Mouse (Mus musculus) CH12.LX (cell line): ENCODE measurements around the gene Gm38100. TPM values are rescaled to one million over a fixed set of nuclear protein-coding genes. Genes with fewer than 3 reads are reported as not detected.

ENCODE experiments used
- DNase-seq: peaks from one replicate; pipeline ENCODE4 v3.0.0-alpha.2; 2013; ENCODE audit errors: extremely low read depth
- H3K27ac ChIP-seq: 2 replicates; pipeline ENCODE4 v1.5.1; 2012; ENCODE audit warnings: low read depth, mild to moderate bottlenecking, control low read depth, moderate library complexity; ENCODE audit not compliant: insufficient read depth
- H3K27me3 ChIP-seq: replicated peaks from 2 replicates; pipeline ENCODE3; 2012; ENCODE audit warnings: inconsistent platforms
- H3K36me3 ChIP-seq, 2 experiments: replicated peaks in 1 of 2; 2 replicates each; pipeline versions ENCODE3 to v1.6.1; 2012; ENCODE audit warnings: inconsistent platforms in 1 of 2, low read length in 1 of 2, mild to moderate bottlenecking in 1 of 2, mixed read lengths in 1 of 2, moderate library complexity in 1 of 2; ENCODE audit not compliant: control insufficient read depth in 1 of 2, insufficient read depth in 1 of 2
- H3K4me1 ChIP-seq, 2 experiments: 2 replicates each; pipeline ENCODE4 v1.6.1; 2012; ENCODE audit warnings: inconsistent platforms in 1 of 2, moderate library complexity in 1 of 2; ENCODE audit not compliant: insufficient read depth in 2 of 2, control insufficient read depth in 1 of 2
- H3K4me2 ChIP-seq: 2 replicates; pipeline ENCODE4 v1.6.1; 2012; ENCODE audit warnings: low read depth, mild to moderate bottlenecking, control low read depth; ENCODE audit not compliant: poor library complexity, insufficient read depth, severe bottlenecking
- H3K4me3 ChIP-seq, 3 experiments: fragments of 150-350 bp in 1 of 3; sonication (generic) in 1 of 3; replicated peaks in 1 of 3; 2 replicates each; pipeline versions ENCODE3 to v1.5.1; 2011 to 2012; ENCODE audit warnings: low read depth in 2 of 3, low read length in 2 of 3, mild to moderate bottlenecking in 2 of 3, moderate library complexity in 2 of 3, control low read depth in 1 of 3, improper control_type of control experiment in 1 of 3, inconsistent platforms in 1 of 3, mixed read lengths in 1 of 3; ENCODE audit not compliant: poor library complexity in 1 of 3
- H3K79me2 ChIP-seq: replicated peaks from 2 replicates; pipeline ENCODE4 v1.6.1; 2012; ENCODE audit warnings: mild to moderate bottlenecking, moderate library complexity; ENCODE audit not compliant: control insufficient read depth, poor library complexity, insufficient read depth, severe bottlenecking; ENCODE audit errors: extremely low read depth
- H3K9ac ChIP-seq: 2 replicates; pipeline ENCODE4 v1.6.1; 2012; ENCODE audit warnings: low read depth, mild to moderate bottlenecking, control low read depth, moderate library complexity; ENCODE audit not compliant: insufficient read depth
- H3K9me3 ChIP-seq: replicated peaks from 2 replicates; pipeline ENCODE3; 2012; ENCODE audit warnings: low read length, inconsistent platforms, mixed read lengths
- BHLHE40 ChIP-seq: IDR thresholded peaks from 2 replicates; pipeline ENCODE4 v1.6.1; 2011; ENCODE audit warnings: mild to moderate bottlenecking, low read depth, low read length, improper control_type of control experiment
- CHD2 ChIP-seq: IDR thresholded peaks from 2 replicates; pipeline ENCODE4 v1.6.1; 2011; ENCODE audit warnings: low read length, improper control_type of control experiment
- ELF1 ChIP-seq: IDR thresholded peaks from 2 replicates; pipeline ENCODE4 v1.6.1; 2014; ENCODE audit warnings: low read depth, mild to moderate bottlenecking, inconsistent platforms, low read length, improper control_type of control experiment
- EP300 ChIP-seq: IDR thresholded peaks from 2 replicates; pipeline ENCODE4 v1.6.1; 2011; ENCODE audit warnings: low read length, improper control_type of control experiment
- HCFC1 ChIP-seq: IDR thresholded peaks from 2 replicates; pipeline ENCODE4 v1.6.1; 2012; ENCODE audit warnings: low read depth, mild to moderate bottlenecking, inconsistent platforms, low read length, improper control_type of control experiment
- JUN ChIP-seq: IDR thresholded peaks from 2 replicates; pipeline ENCODE4 v1.6.1; 2011; ENCODE audit warnings: low read depth, mild to moderate bottlenecking, low read length, improper control_type of control experiment, moderate library complexity; ENCODE audit not compliant: insufficient read depth
- JUND ChIP-seq: conservative IDR thresholded peaks from 2 replicates; pipeline ENCODE4 v1.6.1; 2011; ENCODE audit warnings: low read depth, low read length, improper control_type of control experiment
- MAFK ChIP-seq: IDR thresholded peaks from 2 replicates; pipeline ENCODE4 v1.6.1; 2011; ENCODE audit warnings: low read length, improper control_type of control experiment; ENCODE audit not compliant: insufficient replicate concordance
- MEF2A ChIP-seq: IDR thresholded peaks from 2 replicates; pipeline ENCODE4 v1.6.1; 2014; ENCODE audit warnings: low read depth, mild to moderate bottlenecking, inconsistent platforms, low read length, improper control_type of control experiment, borderline replicate concordance
- MXI1 ChIP-seq: IDR thresholded peaks from 2 replicates; pipeline ENCODE4 v1.6.1; 2011; ENCODE audit warnings: mild to moderate bottlenecking, low read depth, low read length, improper control_type of control experiment
- MYC ChIP-seq: IDR thresholded peaks from 2 replicates; pipeline ENCODE4 v1.6.1; 2011; ENCODE audit warnings: low read depth, mild to moderate bottlenecking, improper control_type of control experiment, low read length
- NELFE ChIP-seq: IDR thresholded peaks from 2 replicates; pipeline ENCODE4 v1.6.1; 2011; ENCODE audit warnings: low read depth, low read length, improper control_type of control experiment
- PAX5 ChIP-seq: IDR thresholded peaks from 2 replicates; pipeline ENCODE4 v1.6.1; 2012; ENCODE audit warnings: low read length, inconsistent platforms, mixed read lengths
- POLR2AphosphoS2 ChIP-seq: IDR thresholded peaks from 2 replicates; pipeline ENCODE4 v1.6.1; 2011; ENCODE audit warnings: low read depth, low read length, improper control_type of control experiment
- RAD21 ChIP-seq: IDR thresholded peaks from 2 replicates; pipeline ENCODE4 v1.6.1; 2011; ENCODE audit warnings: low read depth, mild to moderate bottlenecking, low read length, improper control_type of control experiment, moderate library complexity
- RCOR1 ChIP-seq: conservative IDR thresholded peaks from 2 replicates; pipeline ENCODE4 v1.6.1; 2012; ENCODE audit warnings: low read depth, mild to moderate bottlenecking, inconsistent platforms, low read length, improper control_type of control experiment
- SMC3 ChIP-seq: IDR thresholded peaks from 2 replicates; pipeline ENCODE4 v1.6.1; 2011; ENCODE audit warnings: low read depth, low read length, improper control_type of control experiment
- UBTF ChIP-seq: IDR thresholded peaks from 2 replicates; pipeline ENCODE4 v1.6.1; 2012; ENCODE audit warnings: low read depth, mild to moderate bottlenecking, inconsistent platforms, low read length, improper control_type of control experiment, moderate library complexity
- USF2 ChIP-seq: conservative IDR thresholded peaks from 2 replicates; pipeline ENCODE4 v1.6.1; 2011; ENCODE audit warnings: low read depth, low read length, improper control_type of control experiment
- ZC3H11A ChIP-seq: IDR thresholded peaks from 2 replicates; pipeline ENCODE4 v1.6.1; 2012; ENCODE audit warnings: low read depth, mild to moderate bottlenecking, inconsistent platforms, low read length, improper control_type of control experiment
- ZNF384 ChIP-seq: IDR thresholded peaks from 2 replicates; pipeline ENCODE4 v1.6.1; 2012; ENCODE audit warnings: low read depth, low read length, improper control_type of control experiment, inconsistent platforms
- dilution Hi-C: fragments of 300-500 bp; cut with MboI; formaldehyde crosslinking; loops from 2 replicates; pipeline ENCODE4 v1.14.3; 2020; ENCODE audit warnings: low sequenced_read_pairs; ENCODE audit not compliant: extremely low pct_unique_long_range_greater_than_20kb, extremely low pct_ligation_motif_present
- in situ Hi-C: fragments of 300-500 bp; cut with MboI; formaldehyde crosslinking; loops from 3 replicates; pipeline ENCODE4 v1.14.3; 2019; ENCODE audit warnings: low sequenced_read_pairs, low pct_ligation_motif_present, low pct_unique_long_range_greater_than_20kb, mixed read lengths
- polyA plus RNA-seq: library from polyadenylated mRNA; unstranded; fragments of >175 nt; gene quantifications from 2 replicates; pipeline ENCODE4 v1.2.1, GENCODE M21; 2012; ENCODE audit warnings: low read depth; ENCODE audit not compliant: insufficient read length
- total RNA-seq, 2 experiments: library from RNA; depleted of rRNA; stranded (reverse); fragments of 300-350 nt in 1 of 2; fragments of >200 nt in 1 of 2; gene quantifications; 2 replicates each; pipeline ENCODE4 v1.2.3; 2012 to 2014

The Gm38100 gene
- total and polyA plus RNA-seq, 3 experiments, result not detected

GRCm38 (mm10) chr1:175893726-175894125 lies 26.4 kb upstream of the Gm38100 start:
- Histone ChIP-seq H3K4me1 (no peaks in the 10 kb centered on the region), H3K9me3 (no peaks in the 10 kb centered on the region), H3K27ac (no peak overlapping the region), H3K4me2 (no peak overlapping the region), H3K4me3 (no peak overlapping the region), H3K9ac (no peak overlapping the region), H3K79me2 (no peaks in the 10 kb centered on the region; the same call in 1 of the 2 replicates), H3K36me3 (peaks cover 57 to 75% of the 10 kb centered on the region in 2 experiments), H3K27me3 (no peaks in the 10 kb centered on the region)
- dilution Hi-C loops, result no loop called here
- no peak for TF ChIP-seq CHD2
- TF ChIP-seq USF2, result no peak
- TF ChIP-seq BHLHE40, result no peak
- TF ChIP-seq ELF1, result no peak
- in situ Hi-C loops, result no loop called here
- no peak for DNase-seq

- in situ Hi-C loops, result no loop called here
- no peak overlapping the region for H3K27ac ChIP-seq
- peaks cover 35 to 56% of the 10 kb centered on the region in 2 experiments for H3K36me3 ChIP-seq
- TF ChIP-seq NELFE (no peak), BHLHE40 (no peak), POLR2AphosphoS2 (no peak), JUN (no peak), ELF1 (no peak), SMC3 (no peak), HCFC1 (no peak), JUND (no peak), PAX5 (no peak), USF2 (no peak), ZNF384 (no peak), MYC (no peak), ZC3H11A (no peak), RAD21 (no peak), MEF2A (no peak), MXI1 (no peak), RCOR1 (no peak), UBTF (no peak), MAFK (no peak), EP300 (no peak)
- H3K4me1 ChIP-seq, result no peaks in the 10 kb centered on the region
- DNase-seq, result no peak
- no peaks in the 10 kb centered on the region for H3K27me3 ChIP-seq
- H3K79me2 ChIP-seq, result no peaks in the 10 kb centered on the region
- peaks cover 2% of the 10 kb centered on the region for H3K9me3 ChIP-seq
- no peak overlapping the region for H3K4me2 ChIP-seq
- no peak overlapping the region for H3K9ac ChIP-seq
- dilution Hi-C loops, result no loop called here
- no peak overlapping the region for H3K4me3 ChIP-seq
These were observed 8.9 kb upstream of the Gm38100 start for GRCm38 (mm10) chr1:175911207-175911606.
